Mouse (Mus musculus) monocyte, adult 5-6 weeks (primary cell): Measurements from ENCODE around the gene Ifne. TPM values are rescaled to one million over a fixed set of nuclear protein-coding genes. Genes with fewer than 3 reads are reported as not detected.
"Not testable (repeated sequence)": the region's sequence is repeated elsewhere in the genome, so short reads cannot be mapped to it uniquely, and the experiment has no call there.

Experiments used
- ATAC-seq: fragments of 153-309, 156-312 bp; replicated peaks from 2 replicates; pipeline ENCODE4 v1.8.0; 2017; ENCODE audit warnings: mild to moderate bottlenecking; ENCODE audit not compliant: low TSS enrichment, insufficient number of reproducible peaks, severe bottlenecking, poor library complexity, low FRiP score
- total RNA-seq: library from RNA; stranded (forward); fragments of 200-1000, 200-491, 200-594 nt; gene quantifications from 3 replicates; pipeline ENCODE4 v1.2.3, GENCODE M21; 2017

Ifne gene
- total RNA-seq, 1 experiment from 2014 or later, result not detected

- ATAC-seq, result no peak
Measured at GRCm38 (mm10) chr4:88875435-88876095, 4.4 kb downstream of the Ifne start.

- ATAC-seq, result no peak
Measured at GRCm38 (mm10) chr4:88872691-88873090, 7.3 kb downstream of the Ifne start.

GRCm38 (mm10) chr4:88867926-88868911 lies 11.8 kb downstream of the Ifne start:
- no peak for ATAC-seq

GRCm38 (mm10) chr4:88867366-88867925 lies 12.6 kb downstream of the Ifne start:
- peak; percentile 88 for ATAC-seq

GRCm38 (mm10) chr4:88865011-88865569 lies 14.9 kb downstream of the Ifne start:
- ATAC-seq, result peak; percentile 36; the same call in 1 of the 2 replicates

- peak; percentile 83 for ATAC-seq
Measured at GRCm38 (mm10) chr4:88864599-88864998, 15.4 kb downstream of the Ifne start.

GRCm38 (mm10) chr4:88863309-88863708 lies 16.7 kb downstream of the Ifne start:
- ATAC-seq, result no peak

GRCm38 (mm10) chr4:88859214-88859613 lies 20.8 kb downstream of the Ifne start:
- ATAC-seq, result no peak

GRCm38 (mm10) chr4:88851026-88851763 lies 28.8 kb downstream of the Ifne start:
- ATAC-seq, result no peak

- ATAC-seq, result no peak
Measured at GRCm38 (mm10) chr4:88849698-88850097, 30.3 kb downstream of the Ifne start, which contains the start of gene Ifna1. TSS of gene Ifna1 (plus strand) at chr4:88850087.

GRCm38 (mm10) chr4:88845334-88845733 lies 34.7 kb downstream of the Ifne start:
- ATAC-seq, result no peak

- no peak for ATAC-seq
Measured at GRCm38 (mm10) chr4:88841438-88841911, 38.5 kb downstream of the Ifne start, which contains the start of gene Ifna4. TSS of gene Ifna4 (plus strand) at chr4:88841861.

- ATAC-seq, result no peak
Measured at GRCm38 (mm10) chr4:88840058-88840457, 39.9 kb downstream of the Ifne start.

GRCm38 (mm10) chr4:88838828-88839227 lies 41.2 kb downstream of the Ifne start:
- ATAC-seq, result no peak

- not testable (repeated sequence) for ATAC-seq
Measured at GRCm38 (mm10) chr4:88835225-88835624, 44.8 kb downstream of the Ifne start, which contains the start of gene Ifna5. TSS of gene Ifna5 (plus strand) at chr4:88835525.

GRCm38 (mm10) chr4:88830523-88830922 lies 49.5 kb downstream of the Ifne start:
- ATAC-seq, result no peak
